Mouse (Mus musculus) embryonic stem cell, embryonic (primary cell): ENCODE measurements around the gene Plekhh2.

Experiments
- CTCF ChIA-PET, 4 experiments: fragments of 300-600 bp in 2 of 4; fragments of 350-600 bp in 2 of 4; sonication (Branson Sonifier 250); formaldehyde crosslinking; loops; one replicate each; lab custom pipeline; 2022; ENCODE audit warnings: inconsistent platforms in 2 of 4; lab: Charles Lee
- POLR2A ChIA-PET, 4 experiments: fragments of 300-600 bp in 2 of 4; fragments of 350-600 bp in 2 of 4; sonication (Branson Sonifier 250); formaldehyde crosslinking; loops; one replicate each; lab custom pipeline; 2022; ENCODE audit warnings: antibody characterized with exemption in 4 of 4, inconsistent platforms in 1 of 4; lab: Charles Lee

The Plekhh2 gene

GRCm38 (mm10) chr17:84505922-84506321, 5.8 kb upstream of the Plekhh2 start:
- POLR2A ChIA-PET, result interaction anchor here in 1 of 4 experiments (0.7 to 1.5 kb wide), 3 partner anchors 14 to 222 kb away, joined by 3 to 4 read pairs (median 4); partner anchors contain the start of gene Thada
- CTCF ChIA-PET, result no interaction called here

DNA sequence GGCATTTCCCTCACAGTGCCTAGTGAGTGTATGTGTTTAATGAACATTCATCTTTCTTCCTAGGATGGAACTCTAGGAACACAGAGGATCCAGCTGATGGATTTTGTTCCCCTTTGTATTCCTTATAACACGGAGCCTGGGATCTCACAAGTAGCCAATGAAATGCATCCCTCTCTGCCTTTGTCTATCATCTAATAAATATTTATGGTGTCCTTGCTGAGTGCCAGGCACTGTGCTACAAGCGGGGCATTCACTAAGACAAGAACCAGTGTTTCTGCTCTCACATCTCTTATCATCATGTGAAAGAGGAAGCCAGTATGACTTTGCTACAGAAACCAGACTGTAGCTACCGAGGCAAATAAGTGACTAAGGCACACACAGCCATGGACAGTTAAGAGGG, 3.0 kb upstream of the Plekhh2 start:
- POLR2A ChIA-PET, result interaction anchor here in 1 of 4 experiments (0.5 to 0.9 kb wide), 2 partner anchors 13 to 30 kb away, joined by 4 to 5 read pairs; no protein-coding TSS in a partner anchor
- CTCF ChIA-PET, result no interaction called here

- CTCF ChIA-PET, result no interaction called here
These were observed 2.5 kb upstream of the Plekhh2 start for GRCm38 (mm10) chr17:84509176-84509575.

DNA sequence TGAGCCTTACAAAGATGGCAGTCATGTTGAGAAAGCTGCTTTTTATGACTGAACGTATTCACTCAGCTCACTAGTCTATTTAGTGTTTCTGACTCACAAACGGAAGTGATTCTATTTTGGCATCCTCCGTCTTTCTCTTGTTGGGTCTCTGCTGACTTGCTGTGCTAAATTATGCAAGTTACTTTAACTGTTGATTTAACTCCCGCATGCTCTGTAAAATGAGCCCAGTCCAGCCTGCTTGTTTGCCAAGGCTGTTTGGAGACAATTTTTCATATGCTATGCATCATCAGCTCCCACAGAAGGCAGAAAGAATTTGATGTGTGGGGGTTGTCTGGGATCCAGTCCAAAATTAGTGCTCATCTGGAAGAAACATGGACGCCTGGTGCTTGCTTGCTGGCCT, 1.3 kb upstream of the Plekhh2 start:
- ChIA-PET POLR2A (interaction anchor here in 3 of 4 experiments (0.8 to 2.7 kb wide), 6 partner anchors 13 to 75 kb away, joined by 3 to 16 read pairs (median 5); no protein-coding TSS in a partner anchor), CTCF (no interaction called here)

More at GRCm38 (mm10) chr17:84509176-84509575, 2.5 kb upstream of the Plekhh2 start:
- POLR2A ChIA-PET, result interaction anchor here in 1 of 4 experiments (0.5 to 1.5 kb wide), 4 partner anchors 12 to 29 kb away, joined by 3 to 5 read pairs (median 4); no protein-coding TSS in a partner anchor

DNA sequence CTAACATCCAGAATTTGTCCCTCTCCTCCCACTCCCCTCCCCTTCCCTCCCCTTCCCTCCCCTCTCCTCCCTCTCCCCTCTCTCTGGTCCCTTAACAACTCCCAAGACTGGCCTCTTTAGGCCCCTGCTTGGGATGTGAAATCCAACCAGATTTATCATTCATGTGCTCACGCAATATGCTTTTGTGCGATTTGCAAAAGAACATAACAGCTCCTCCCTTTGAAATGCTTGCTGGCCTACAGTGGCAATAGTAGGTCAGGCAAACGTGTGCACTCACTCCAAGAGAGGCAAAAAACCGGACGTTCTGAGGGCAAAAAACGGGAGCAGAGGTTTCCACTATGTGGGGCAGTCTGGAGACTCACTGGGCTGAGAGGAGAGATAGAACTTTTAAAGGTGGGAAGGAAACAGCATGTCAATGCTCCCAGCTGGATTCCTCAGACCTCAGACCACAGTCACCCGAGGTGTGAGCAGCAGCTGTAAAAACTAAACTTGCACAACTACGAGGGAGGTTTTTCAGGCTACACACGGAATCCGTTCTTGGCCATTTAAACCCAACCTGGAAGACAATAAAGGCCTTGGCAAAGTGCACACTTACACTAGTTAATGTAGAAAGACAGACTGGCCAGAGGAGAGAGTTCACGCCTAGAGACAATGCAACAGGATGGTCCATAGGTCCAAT, 595 bp upstream of the Plekhh2 start:
- ChIA-PET CTCF (interaction anchor here in 3 of 4 experiments (0.5 to 0.8 kb wide), 3 partner anchors 19 to 1391 kb away, joined by 3 to 4 read pairs (median 3); no protein-coding TSS in a partner anchor), POLR2A (interaction anchor here (0.6 to 2.7 kb wide), 26 partner anchors 9 to 857 kb away, joined by 3 to 16 read pairs (median 4); partner anchors contain the start of genes Thada (in 2 of the 4) and Dync2li1 (in 1 of the 4))

GRCm38 (mm10) chr17:84512516-84513085, 906 bp downstream of the Plekhh2 start:
- CTCF ChIA-PET, result no interaction called here
- POLR2A ChIA-PET, result interaction anchor here in 2 of 4 experiments (0.6 to 2.7 kb wide), 12 partner anchors 15 to 1777 kb away, joined by 3 to 16 read pairs (median 6); partner anchors contain the start of genes Thada (in 2 of the 2) and Dync2li1 (in 1 of the 2)

- POLR2A ChIA-PET, result no interaction called here
- CTCF ChIA-PET, result no interaction called here
These were observed 4.2 kb downstream of the Plekhh2 start for GRCm38 (mm10) chr17:84515901-84516300.

- POLR2A ChIA-PET, result no interaction called here
- CTCF ChIA-PET, result interaction anchor here in 1 of 4 experiments (0.7 kb wide), 1 partner anchor 77 kb away, joined by 9 read pairs; no protein-coding TSS in a partner anchor
These were observed 7.7 kb downstream of the Plekhh2 start for GRCm38 (mm10) chr17:84519346-84519745.

DNA sequence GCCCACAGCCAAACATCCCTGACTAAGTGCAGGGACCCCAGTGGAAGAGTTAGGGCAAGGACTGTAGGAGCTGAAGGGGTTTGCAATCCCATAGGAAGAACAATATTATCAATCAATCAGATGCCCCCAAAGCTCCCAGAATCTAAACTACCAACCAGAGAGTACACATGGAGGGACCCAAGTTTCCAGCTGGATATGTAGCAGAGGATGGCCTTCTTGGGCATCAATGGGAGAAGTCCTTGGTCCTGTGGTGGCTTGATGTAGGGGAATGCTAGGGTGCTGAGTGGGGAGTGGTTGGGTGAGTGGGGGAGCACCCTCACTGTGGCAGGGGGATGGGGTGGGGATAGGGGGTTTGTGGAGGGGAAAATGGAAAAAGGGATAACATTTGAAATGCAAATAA, 8.4 kb downstream of the Plekhh2 start:
- ChIA-PET POLR2A (no interaction called here), CTCF (no interaction called here)

GRCm38 (mm10) chr17:84529356-84529755, 17.7 kb downstream of the Plekhh2 start:
- ChIA-PET CTCF (no interaction called here), POLR2A (no interaction called here)

- CTCF ChIA-PET, result no interaction called here
- POLR2A ChIA-PET, result interaction anchor here in 1 of 4 experiments (1.0 kb wide), 1 partner anchor 112 kb away, joined by 3 read pairs; no protein-coding TSS in a partner anchor
These were observed 18.6 kb downstream of the Plekhh2 start for GRCm38 (mm10) chr17:84530202-84530796.

- ChIA-PET POLR2A (no interaction called here), CTCF (interaction anchor here in 2 of 4 experiments (0.5 kb wide), 2 partner anchors 70 to 1123 kb away, joined by 4 read pairs; no protein-coding TSS in a partner anchor)
These were observed 21.3 kb downstream of the Plekhh2 start for GRCm38 (mm10) chr17:84532909-84533499.

- ChIA-PET POLR2A (no interaction called here), CTCF (no interaction called here)
These were observed 22.1 kb downstream of the Plekhh2 start for GRCm38 (mm10) chr17:84533841-84534240.

GRCm38 (mm10) chr17:84534632-84535031, 22.9 kb downstream of the Plekhh2 start:
- ChIA-PET POLR2A (no interaction called here), CTCF (interaction anchor here in 1 of 4 experiments (0.6 kb wide), 1 partner anchor 276 kb away, joined by 20 read pairs; no protein-coding TSS in a partner anchor)

DNA sequence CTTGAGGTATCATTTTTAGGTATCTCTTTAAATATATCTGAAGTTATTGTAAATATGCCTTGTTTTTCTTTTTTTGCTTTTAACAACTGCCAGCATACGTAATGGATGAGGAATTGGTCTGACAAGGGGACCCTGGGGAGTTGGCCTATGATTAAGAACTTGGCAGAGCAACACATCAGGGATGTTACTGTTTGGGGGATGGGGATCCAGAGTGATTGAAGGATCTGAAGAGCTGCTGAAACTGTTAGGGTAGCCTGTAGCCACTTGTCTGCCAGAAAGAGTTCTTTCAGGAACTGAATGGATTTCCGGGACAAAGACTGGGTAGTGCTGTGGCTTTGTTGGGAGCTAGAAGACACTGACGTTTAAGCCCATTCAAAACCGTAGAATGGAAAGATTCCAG, 23.5 kb downstream of the Plekhh2 start:
- ChIA-PET CTCF (no interaction called here), POLR2A (interaction anchor here in 1 of 4 experiments (0.6 kb wide), 1 partner anchor 32 kb away, joined by 3 read pairs; no protein-coding TSS in a partner anchor)

DNA sequence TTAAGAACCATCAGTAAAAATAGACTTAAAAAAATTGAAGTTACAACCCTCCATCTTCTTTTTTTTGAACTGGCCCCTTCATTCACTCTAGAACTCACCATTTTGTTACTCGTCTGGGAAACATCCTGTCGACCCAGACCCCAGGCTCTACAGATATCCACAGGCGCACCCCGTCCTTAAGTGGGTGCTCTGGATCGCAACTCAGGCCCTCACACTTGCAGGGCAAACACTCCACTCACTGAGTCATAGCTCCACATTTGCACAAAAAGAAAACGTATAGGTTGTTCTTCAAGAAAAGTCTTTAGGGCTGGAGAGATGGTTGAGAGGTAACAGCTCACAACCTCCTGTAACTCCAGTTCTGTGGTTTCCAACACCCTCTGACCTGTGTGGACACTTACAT, 25.6 kb downstream of the Plekhh2 start:
- CTCF ChIA-PET, result no interaction called here
- POLR2A ChIA-PET, result no interaction called here

DNA sequence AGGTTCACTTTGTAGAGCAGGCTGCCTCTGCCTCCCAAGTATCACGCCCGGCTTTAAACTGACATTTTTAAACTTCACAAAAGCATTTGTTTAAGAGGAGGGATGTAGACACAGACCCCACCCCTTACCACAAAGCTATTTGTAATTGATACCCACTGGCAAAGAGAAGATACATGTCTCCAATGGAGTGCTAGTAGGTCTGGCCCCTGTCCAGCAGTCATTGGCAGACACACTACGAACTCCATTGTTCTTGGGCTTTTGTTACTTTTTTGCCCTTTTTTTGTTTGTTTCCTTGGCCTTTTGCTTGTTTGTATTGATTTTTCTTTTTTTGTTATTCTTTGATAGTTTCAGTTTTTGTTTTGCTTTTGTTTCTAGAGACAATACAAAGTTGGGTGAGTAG, 26.3 kb downstream of the Plekhh2 start:
- POLR2A ChIA-PET, result interaction anchor here in 2 of 4 experiments (0.6 to 0.7 kb wide), 2 partner anchors 27 to 115 kb away, joined by 5 read pairs; partner anchors contain the start of gene Plekhh2 (in 1 of the 2)

GRCm38 (mm10) chr17:84540603-84541002, 28.9 kb downstream of the Plekhh2 start:
- CTCF ChIA-PET, result interaction anchor here in 1 of 4 experiments (0.6 kb wide), 1 partner anchor 546 kb away, joined by 8 read pairs; no protein-coding TSS in a partner anchor
- POLR2A ChIA-PET, result no interaction called here

More for the DNA sequence above, 26.3 kb downstream of the Plekhh2 start:
- CTCF ChIA-PET, result no interaction called here
